In genomic region chr7:24954450-24954849, GRCm38 (mm10) we compare ENCODE assay signal across 9 mouse cellular contexts. TPM values are rescaled to one million over a fixed set of nuclear protein-coding genes. Genes with fewer than 3 reads are reported as not detected.
DNase-seq lines count a peak whose midpoint lies in the region; ATAC-seq and TF ChIP-seq lines count a peak whose summit lies in the region.
"Had no signal": no experiment of that assay in that cellular context is flagged by ENCODE, and none has a peak within 500 bp of the region (broad histone marks: within the 10 kb centered on the region; RNA-seq: fewer than 3 reads in every experiment).

No protein-coding gene starts in this region.

- H3K79me2 ChIP-seq in MEL (ENCODE audit: control insufficient read depth, insufficient read depth, low read length, poor library complexity), result peaks cover 7% of the 10 kb centered on the region

- DNase-seq in heart, adult 11 months, result peak; percentile 93
- no peak for DNase-seq in heart, postnatal 10 days
- peak; percentile 93 for DNase-seq in MEL (ENCODE audit: low read depth, low spot score)
- no peak for DNase-seq in hindbrain, embryonic 10.5 days (ENCODE audit: low spot score)
- peak; percentile 45 for DNase-seq in lung, postnatal 0 days (ENCODE audit: low spot score)
- no peak for DNase-seq in cerebellum, adult 11 months
- no peak for DNase-seq in layer of hippocampus, adult 9-11 months

- TF ChIP-seq CTCF in MEL (IDR thresholded peaks at IDR 0.05 in 2 of 3, conservative IDR thresholded peaks at IDR 0.05 in 1 of 3; ENCODE audit: control insufficient read depth in 1 of 3, insufficient read depth in 1 of 3, low read depth in 2 of 3, low read length in 3 of 3, poor library complexity in 1 of 3, severe bottlenecking in 1 of 3), result no peak
- TF ChIP-seq CTCF in lung, postnatal 0 days (IDR thresholded peaks at IDR 0.05), result no peak

- peaks cover 0 to 7% of the 10 kb centered on the region in 2 experiments; a peak in 2 of 4 replicates for H3K36me3 ChIP-seq in MEL (ENCODE audit: control insufficient read depth in 1 of 2, insufficient read depth in 2 of 2, low read length in 2 of 2)
- no peaks in the 10 kb centered on the region for H3K36me3 ChIP-seq in hindbrain, embryonic 10.5 days
- H3K36me3 ChIP-seq in lung, postnatal 0 days (ENCODE audit: insufficient read depth, low read length), result no peaks in the 10 kb centered on the region
- H3K36me3 ChIP-seq in stomach, embryonic 16.5 days (ENCODE audit: control insufficient read depth, insufficient read depth, low read length), result no peaks in the 10 kb centered on the region

- peak overlapping the region; percentile 63 for H3K4me2 ChIP-seq in lung, postnatal 0 days (replicated peaks; ENCODE audit: low read depth, low read length)
- peak overlapping the region; percentile 75 for H3K4me2 ChIP-seq in stomach, embryonic 16.5 days (ENCODE audit: low read depth, low read length)

- no peak for TF ChIP-seq RAD21 in MEL (IDR thresholded peaks at IDR 0.05; ENCODE audit: low read depth, low read length)

- 1% methylated on average over 30 of the region's 30 CpGs for WGBS in hindbrain, embryonic 10.5 days
- WGBS in lung, postnatal 0 days, result 6% methylated on average over 18 of the region's 30 CpGs
- WGBS in stomach, embryonic 16.5 days, result 2% methylated on average over 26 of the region's 30 CpGs

- peaks cover 6 to 12% of the 10 kb centered on the region in 2 experiments for H3K4me1 ChIP-seq in MEL (ENCODE audit: control insufficient read depth in 1 of 2, insufficient read depth in 2 of 2, low read length in 2 of 2)
- H3K4me1 ChIP-seq in hindbrain, embryonic 10.5 days (replicated peaks), result peaks cover 60% of the 10 kb centered on the region
- no peaks in the 10 kb centered on the region for H3K4me1 ChIP-seq in lung, postnatal 0 days (ENCODE audit: insufficient read depth, low read depth, low read length)
- H3K4me1 ChIP-seq in stomach, embryonic 16.5 days (ENCODE audit: control insufficient read depth, insufficient read depth, low read length), result peaks cover 4% of the 10 kb centered on the region; the same call in 1 of the 2 replicates

- no peaks in the 10 kb centered on the region for H3K9me3 ChIP-seq in MEL (replicated peaks; ENCODE audit: insufficient read depth, low read length)
- peaks cover 4% of the 10 kb centered on the region; the same call in 1 of the 2 replicates for H3K9me3 ChIP-seq in hindbrain, embryonic 10.5 days
- H3K9me3 ChIP-seq in lung, postnatal 0 days (ENCODE audit: low read length), result no peaks in the 10 kb centered on the region
- no peaks in the 10 kb centered on the region for H3K9me3 ChIP-seq in stomach, embryonic 16.5 days (replicated peaks; ENCODE audit: control insufficient read depth, low read length)

- TF ChIP-seq EP300 in MEL (IDR thresholded peaks at IDR 0.05; ENCODE audit: low read depth in 1 of 2, low read length in 2 of 2), result peak; percentile 38 to 51; a peak in 3 of 4 replicates
- no peak for TF ChIP-seq EP300 in lung, postnatal 0 days (IDR thresholded peaks at IDR 0.05)

- peak overlapping the region; percentile 71 for H3K27ac ChIP-seq in MEL (ENCODE audit: control insufficient read depth, low read depth, low read length)
- peak overlapping the region; percentile 87 for H3K27ac ChIP-seq in hindbrain, embryonic 10.5 days
- no peak overlapping the region for H3K27ac ChIP-seq in lung, postnatal 0 days (ENCODE audit: low read length)
- no peak overlapping the region for H3K27ac ChIP-seq in stomach, embryonic 16.5 days (ENCODE audit: low read length)

- TF ChIP-seq POLR2A in MEL (IDR thresholded peaks at IDR 0.05; ENCODE audit: control insufficient read depth in 1 of 2, insufficient read depth in 1 of 2, low read depth in 1 of 2, low read length in 2 of 2, poor library complexity in 1 of 2), result peak; percentile 67 to 76

- ATAC-seq in lung, postnatal 0 days, result peak; percentile 22
- 0 out of 2 replicates have a peak, but pooled peaks have one; percentile 9 for ATAC-seq in stomach, embryonic 16.5 days (ENCODE audit: insufficient read depth, low FRiP score)

- H3K27me3 ChIP-seq in MEL (ENCODE audit: control insufficient read depth in 1 of 2, insufficient read depth in 2 of 2, low read length in 2 of 2), result no peaks in the 10 kb centered on the region
- peaks cover 81% of the 10 kb centered on the region for H3K27me3 ChIP-seq in hindbrain, embryonic 10.5 days (ENCODE audit: insufficient read depth, poor library complexity, severe bottlenecking)
- peaks cover 62% of the 10 kb centered on the region for H3K27me3 ChIP-seq in lung, postnatal 0 days (replicated peaks; ENCODE audit: insufficient read depth, low read length)
- peaks cover 71% of the 10 kb centered on the region for H3K27me3 ChIP-seq in stomach, embryonic 16.5 days (ENCODE audit: control insufficient read depth, insufficient read depth, low read length)

- intact Hi-C loops in heart, postnatal 10 days (cut with DNase I), result no loop called here

- peak overlapping the region; percentile 58 to 89 for H3K4me3 ChIP-seq in MEL (ENCODE audit: control insufficient read depth in 1 of 2, insufficient read depth in 1 of 2, low read depth in 2 of 2, low read length in 2 of 2)
- peak overlapping the region; percentile 55 for H3K4me3 ChIP-seq in hindbrain, embryonic 10.5 days
- peak overlapping the region; percentile 42 for H3K4me3 ChIP-seq in lung, postnatal 0 days (ENCODE audit: low read depth, low read length)
- H3K4me3 ChIP-seq in stomach, embryonic 16.5 days (replicated peaks; ENCODE audit: low read length), result peak overlapping the region; percentile 49

- H3K9ac ChIP-seq in MEL (ENCODE audit: control insufficient read depth, low read depth, low read length, poor library complexity, severe bottlenecking), result peak overlapping the region; percentile 77
- no peak overlapping the region for H3K9ac ChIP-seq in lung, postnatal 0 days (replicated peaks; ENCODE audit: low read depth)
- peak overlapping the region; percentile 63 for H3K9ac ChIP-seq in stomach, embryonic 16.5 days (ENCODE audit: low read length)

TF ChIP-seq in MEL, 35 proteins besides CTCF, POLR2A, EP300 and RAD21 (continues in another document):
- TF ChIP-seq BHLHE40 (IDR thresholded peaks at IDR 0.05; ENCODE audit: borderline replicate concordance, low read depth, low read length) (no peak), GABPA (IDR thresholded peaks at IDR 0.05; ENCODE audit: low read depth, low read length) (no peak), USF2 (IDR thresholded peaks at IDR 0.05; ENCODE audit: borderline replicate concordance in 1 of 2, insufficient read depth in 1 of 2, low read depth in 1 of 2, low read length in 2 of 2) (no peak), NELFE (IDR thresholded peaks at IDR 0.05; ENCODE audit: low read depth, low read length) (peak; percentile 73), CHD2 (IDR thresholded peaks at IDR 0.05; ENCODE audit: low read length) (no peak), SIN3A (IDR thresholded peaks at IDR 0.05; ENCODE audit: low read length) (peak; percentile 54), MYB (IDR thresholded peaks at IDR 0.05; ENCODE audit: low read depth, low read length) (no peak), TBP (IDR thresholded peaks at IDR 0.05; ENCODE audit: low read depth, low read length) (peak; percentile 57; the same call in 1 of the 2 replicates), SMC3 (IDR thresholded peaks at IDR 0.05; ENCODE audit: low read depth, low read length) (no peak), GATA1 (IDR thresholded peaks at IDR 0.05; ENCODE audit: low read depth, low read length) (no peak)

RNA-seq across cellular contexts. Expression of gene Gm4881, which starts 10.2 kb away (rescaled TPM):
- total RNA-seq in heart, postnatal 10 days (2021), result not detected
- not detected in 2 replicates for total RNA-seq in MEL (2012; rRNA removed)
- polyA plus RNA-seq in MEL (2012; ENCODE audit: insufficient read depth in 1 of 2, insufficient read length in 2 of 2, low read depth in 1 of 2, low replicate concordance in 2 of 2, missing spikeins in 1 of 2), result under 1 TPM in 1 of 2 experiments, not detected in 1; 0.13 TPM
- polyA plus RNA-seq in hindbrain, embryonic 10.5 days (2016; fragmentation: Nextera tagmentation; extraction: Ambion mirVana), result 0.42 and 2.7 TPM in 2 replicates
- not detected in 2 replicates for polyA plus RNA-seq in lung, postnatal 0 days (2015; fragmentation: Nextera tagmentation; extraction: Ambion mirVana)
- not detected in 2 replicates for polyA plus RNA-seq in stomach, embryonic 16.5 days (2015; fragmentation: Nextera tagmentation; extraction: Ambion mirVana)
- total RNA-seq: heart, postnatal 36 days had no signal

RNA-seq across cellular contexts. Expression of gene Rabac1, which starts 18.1 kb away (rescaled TPM):
- 100 to 1,000 TPM; 292 to 300 TPM for total RNA-seq in heart, postnatal 10 days (2021)
- 205 and 240 TPM in 2 replicates for total RNA-seq in MEL (2012; rRNA removed)
- polyA plus RNA-seq in MEL (2012; ENCODE audit: insufficient read depth in 1 of 2, insufficient read length in 2 of 2, low read depth in 1 of 2, low replicate concordance in 2 of 2, missing spikeins in 1 of 2), result 100 to 1,000 TPM in 1 of 2 experiments, not detected in 1; 223 TPM
- 98.4 and 126 TPM in 2 replicates for polyA plus RNA-seq in hindbrain, embryonic 10.5 days (2016; fragmentation: Nextera tagmentation; extraction: Ambion mirVana)
- polyA plus RNA-seq in lung, postnatal 0 days (2015; fragmentation: Nextera tagmentation; extraction: Ambion mirVana), result 488 and 561 TPM in 2 replicates
- polyA plus RNA-seq in stomach, embryonic 16.5 days (2015; fragmentation: Nextera tagmentation; extraction: Ambion mirVana), result 186 and 227 TPM in 2 replicates

RNA-seq across cellular contexts. Expression of gene Atp1a3, which starts 51.3 kb away (rescaled TPM):
- under 1 TPM; 0.43 to 0.72 TPM for total RNA-seq in heart, postnatal 10 days (2021)
- total RNA-seq in MEL (2012; rRNA removed), result 0.19 and 0.26 TPM in 2 replicates
- polyA plus RNA-seq in MEL (2012; ENCODE audit: insufficient read depth in 1 of 2, insufficient read length in 2 of 2, low read depth in 1 of 2, low replicate concordance in 2 of 2, missing spikeins in 1 of 2), result 1 to 10 TPM in 1 of 2 experiments, not detected in 1; 3.5 TPM
- 11.8 and 45.9 TPM in 2 replicates for polyA plus RNA-seq in hindbrain, embryonic 10.5 days (2016; fragmentation: Nextera tagmentation; extraction: Ambion mirVana)
- polyA plus RNA-seq in lung, postnatal 0 days (2015; fragmentation: Nextera tagmentation; extraction: Ambion mirVana), result 0.57 and 0.73 TPM in 2 replicates
- 3.5 and 3.9 TPM in 2 replicates for polyA plus RNA-seq in stomach, embryonic 16.5 days (2015; fragmentation: Nextera tagmentation; extraction: Ambion mirVana)

RNA-seq across cellular contexts. Expression of gene Arhgef1, which starts 51.7 kb away (rescaled TPM):
- 10 to 100 TPM; 75.3 to 87.0 TPM for total RNA-seq in heart, postnatal 10 days (2021)
- 43.7 and 53.3 TPM in 2 replicates for total RNA-seq in MEL (2012; rRNA removed)
- polyA plus RNA-seq in MEL (2012; ENCODE audit: insufficient read depth in 1 of 2, insufficient read length in 2 of 2, low read depth in 1 of 2, low replicate concordance in 2 of 2, missing spikeins in 1 of 2), result 100 to 1,000 TPM in 1 of 2 experiments, not detected in 1; 163 TPM
- 72.4 and 76.0 TPM in 2 replicates for polyA plus RNA-seq in hindbrain, embryonic 10.5 days (2016; fragmentation: Nextera tagmentation; extraction: Ambion mirVana)
- 123 and 143 TPM in 2 replicates for polyA plus RNA-seq in lung, postnatal 0 days (2015; fragmentation: Nextera tagmentation; extraction: Ambion mirVana)
- polyA plus RNA-seq in stomach, embryonic 16.5 days (2015; fragmentation: Nextera tagmentation; extraction: Ambion mirVana), result 67.2 and 73.5 TPM in 2 replicates

RNA-seq across cellular contexts. Expression of gene Cd79a, which starts 57.3 kb away (rescaled TPM):
- 1 to 10 TPM; 1.3 to 1.8 TPM for total RNA-seq in heart, postnatal 10 days (2021)
- 0.13 and 0.23 TPM in 2 replicates for total RNA-seq in MEL (2012; rRNA removed)
- polyA plus RNA-seq in MEL (2012; ENCODE audit: insufficient read depth in 1 of 2, insufficient read length in 2 of 2, low read depth in 1 of 2, low replicate concordance in 2 of 2, missing spikeins in 1 of 2), result under 1 TPM in 1 of 2 experiments, not detected in 1; 0.61 TPM
- 0.13 and 0.29 TPM in 2 replicates for polyA plus RNA-seq in hindbrain, embryonic 10.5 days (2016; fragmentation: Nextera tagmentation; extraction: Ambion mirVana)
- polyA plus RNA-seq in lung, postnatal 0 days (2015; fragmentation: Nextera tagmentation; extraction: Ambion mirVana), result 3.2 and 4.3 TPM in 2 replicates
- 2.0 and 2.3 TPM in 2 replicates for polyA plus RNA-seq in stomach, embryonic 16.5 days (2015; fragmentation: Nextera tagmentation; extraction: Ambion mirVana)

Comparison
In these comparisons a context has a peak if more than half of its experiments do, and no peak if none do; other contexts are left out.
1. DNase-seq: peak in heart, adult 11 months (single experiment), MEL (single experiment) and lung, postnatal 0 days (single experiment); none in heart, postnatal 10 days (0 of 2), hindbrain, embryonic 10.5 days (single experiment), cerebellum, adult 11 months (single experiment) and layer of hippocampus, adult 9-11 months (single experiment).
2. H3K27ac ChIP-seq: peak in MEL (single experiment) and hindbrain, embryonic 10.5 days (single experiment); none in lung, postnatal 0 days (single experiment) and stomach, embryonic 16.5 days (single experiment).
3. Peak in every context shown above with its lines, with median percentiles within 50 percentile points of each other: H3K4me3 ChIP-seq.